Mouse (Mus musculus) ovary, adult 10 weeks (tissue): ENCODE measurements around the gene Ndc80. TPM values are rescaled to one million over a fixed set of nuclear protein-coding genes. Genes with fewer than 3 reads are reported as not detected.

Experiments used
- polyA plus RNA-seq: library from polyadenylated mRNA; stranded (reverse); fragments of 350-450 nt; fragmentation: Illumina TruSeq; extraction: RNeasy Lipid Tissue Mini Kit (QIAGEN cat#74804); gene quantifications from one replicate; pipeline ENCODE4 v1.2.3, GENCODE M21; 2014

Ndc80 gene
- polyA plus RNA-seq = 35.4 TPM

GRCm38 (mm10) chr17:71526711-71527564 is at the start of gene Ndc80:
TSS of gene Ndc80 (minus strand) at chr17:71526857.

GRCm38 (mm10) chr17:71551757-71552451 is 25.2 kb upstream of the Ndc80 start, which contains the start of gene Spdya:
TSS of gene Spdya (plus strand) at chr17:71552061.

GRCm38 (mm10) chr17:71474762-71475704 is 51.6 kb downstream of the Ndc80 start, which contains the start of gene Smchd1:
TSS of gene Smchd1 (minus strand) at chr17:71475343.

GRCm38 (mm10) chr17:71459818-71460217 is 66.8 kb downstream of the Ndc80 start, which contains the start of gene Gm4707:
TSS of gene Gm4707 (minus strand) at chr17:71459918.

Other genes starting within 250 kb of the Ndc80 start
- gene Emilin2, start 214.9 kb downstream of the Ndc80 start, polyA plus RNA-seq = 10.9 TPM
- not detected for gene Gm4707, start 66.9 kb downstream of the Ndc80 start, polyA plus RNA-seq
- 146 TPM for gene Smchd1, start 51.5 kb downstream of the Ndc80 start, polyA plus RNA-seq
- 2.3 TPM for gene Spdya, start 25.2 kb upstream of the Ndc80 start, polyA plus RNA-seq
- 175 TPM for gene Wdr43, start 89.0 kb upstream of the Ndc80 start, polyA plus RNA-seq
- gene Togaram2, start 146.4 kb upstream of the Ndc80 start, polyA plus RNA-seq = 0.14 TPM
- not detected for gene Pcare, start 226.0 kb upstream of the Ndc80 start, polyA plus RNA-seq
- gene Clip4, start 241.6 kb upstream of the Ndc80 start, polyA plus RNA-seq = 47.2 TPM